Mouse (Mus musculus) neural tube, embryonic 15.5 days (tissue): ENCODE results near the gene Hnrnpd. TPM values are rescaled to one million over a fixed set of nuclear protein-coding genes. Genes with fewer than 3 reads are reported as not detected.
A peak's percentile ranks its signal among the peaks of the same experiment; 100 is the strongest.

ENCODE experiments used
- ATAC-seq: fragments of 200-750 bp; cut with Nextera tagmentation; 2 replicates; pipeline ENCODE4 v1.8.0; 2017; ENCODE audit warnings: mild to moderate bottlenecking, moderate TSS enrichment, moderate library complexity; ENCODE audit not compliant: low FRiP score
- H3K27ac ChIP-seq: fragments of 300-500 bp; sonication (generic); replicated peaks from 2 replicates; pipeline ENCODE4 v1.5.1; 2015; ENCODE audit warnings: mild to moderate bottlenecking, inconsistent platforms
- H3K27me3 ChIP-seq: fragments of 300-500 bp; sonication (generic); replicated peaks from 2 replicates; pipeline ENCODE4 v1.6.1; 2015; ENCODE audit warnings: inconsistent platforms
- H3K36me3 ChIP-seq: fragments of 300-500 bp; sonication (generic); 2 replicates; pipeline ENCODE4 v1.6.1; 2015; ENCODE audit warnings: inconsistent platforms
- H3K4me1 ChIP-seq: fragments of 300-500 bp; sonication (generic); 2 replicates; pipeline ENCODE4 v1.6.1; 2015; ENCODE audit warnings: inconsistent platforms
- H3K4me2 ChIP-seq: fragments of 300-500 bp; sonication (generic); 2 replicates; pipeline ENCODE4 v1.6.1; 2015; ENCODE audit warnings: inconsistent platforms, mild to moderate bottlenecking, moderate library complexity
- H3K4me3 ChIP-seq: fragments of 300-500 bp; sonication (generic); replicated peaks from 2 replicates; pipeline ENCODE4 v1.5.1; 2015; ENCODE audit warnings: mild to moderate bottlenecking, inconsistent platforms
- H3K9ac ChIP-seq: fragments of 300-500 bp; sonication (generic); replicated peaks from 2 replicates; pipeline ENCODE4 v1.6.1; 2015; ENCODE audit warnings: mild to moderate bottlenecking, inconsistent platforms
- H3K9me3 ChIP-seq: fragments of 300-500 bp; sonication (generic); replicated peaks from 2 replicates; pipeline ENCODE4 v1.6.1; 2016; ENCODE audit warnings: inconsistent platforms
- WGBS: fragments of 180-500 bp; shearing (Covaris S2); methylation state at CpG from one replicate; pipeline ENCODE4 v1.1.7; 2015; ENCODE audit warnings: mixed read lengths; 5-methylcytosine and 5-hydroxymethylcytosine counted together
- polyA plus RNA-seq: library from polyadenylated mRNA; unstranded; fragments of >200 nt; fragmentation: Nextera tagmentation; extraction: Ambion mirVana; gene quantifications from 2 replicates; pipeline ENCODE4 v1.2.1, GENCODE M21; 2015

Hnrnpd gene
- 128 and 147 TPM in 2 replicates for polyA plus RNA-seq

DNA sequence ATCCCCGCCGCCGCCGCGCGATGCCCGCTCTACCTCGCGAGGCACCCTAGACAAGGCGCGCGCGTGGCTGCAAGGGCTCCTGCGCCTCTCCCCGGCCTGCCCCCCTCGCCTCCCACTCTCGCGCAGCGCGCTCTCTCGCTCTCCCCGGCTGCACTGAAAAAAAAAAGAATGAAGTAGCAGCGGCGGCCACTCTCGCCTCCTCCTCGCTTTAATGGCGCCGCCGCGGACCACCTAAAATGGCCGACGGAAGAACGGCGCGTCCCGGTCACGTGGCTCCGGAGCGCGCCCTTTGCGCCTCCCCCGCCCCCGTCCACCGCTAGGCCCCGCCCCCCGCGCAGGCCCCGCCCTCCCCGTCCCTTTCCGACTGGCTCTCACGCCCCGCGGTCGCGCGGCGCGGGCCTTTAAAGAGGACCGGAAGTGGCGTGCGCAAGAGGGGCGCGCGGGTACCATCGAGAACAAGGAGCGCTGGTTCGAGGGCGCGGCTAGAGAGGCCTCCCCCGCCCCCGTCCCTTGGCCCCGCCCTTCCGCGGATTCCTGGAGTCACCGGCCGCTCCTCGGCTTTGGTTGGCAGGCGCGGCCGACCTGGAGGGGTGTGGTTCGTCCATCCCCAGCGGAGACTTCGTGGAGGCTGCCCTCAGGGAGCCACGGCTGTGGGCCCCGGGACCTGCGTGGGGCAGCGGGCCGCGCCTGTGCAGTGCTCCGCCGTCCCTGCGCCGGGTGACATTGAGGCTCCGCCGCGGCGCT lies at the start of gene Hnrnpd, which contains the start of gene 4930524J08Rik:
TSS of gene Hnrnpd (minus strand) at position 240 of the 744 bp plus-strand sequence.
TSS of gene 4930524J08Rik (plus strand) at position 363 of the 744 bp plus-strand sequence.
- H3K4me3 ChIP-seq: peak within 1 kb of the TSS; percentile 66
- under 1% methylated on average over 67 of the region's 97 CpGs for WGBS
- H3K9ac ChIP-seq: peak within 1 kb of the TSS; percentile 85
- H3K9me3 ChIP-seq: no peaks in the 10 kb centered on the region
- H3K36me3 ChIP-seq: no peaks in the 10 kb centered on the region
- H3K27me3 ChIP-seq: no peaks in the 10 kb centered on the region
- peak within 1 kb of the TSS; percentile 99 for H3K27ac ChIP-seq
- peaks cover 35% of the 10 kb centered on the region for H3K4me1 ChIP-seq
- ATAC-seq: peak; percentile 98
- H3K4me2 ChIP-seq: peak within 1 kb of the TSS; percentile 82

DNA sequence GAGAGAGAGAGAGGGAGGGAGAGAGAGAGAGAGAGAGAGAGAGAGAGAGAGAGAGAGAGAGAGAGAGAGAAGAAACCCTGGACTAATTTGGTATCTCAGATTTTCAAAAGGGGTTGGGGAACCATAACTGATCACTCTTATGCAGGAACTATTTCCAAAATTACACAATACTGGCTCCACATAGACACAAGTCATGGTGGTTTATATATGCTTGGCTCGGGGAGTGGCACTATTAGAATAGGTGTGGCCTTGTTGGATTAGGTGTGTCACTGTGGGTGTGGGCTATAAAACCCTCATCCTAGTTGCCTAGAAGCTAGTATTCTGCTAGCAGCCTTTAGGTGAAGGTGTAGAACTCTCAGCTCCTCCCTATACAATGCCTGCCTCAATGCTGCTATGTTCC lies 46.1 kb upstream of the Hnrnpd start:
- WGBS: 77% methylated on average over 1 of the region's 1 CpGs
- no peaks in the 10 kb centered on the region for H3K36me3 ChIP-seq
- peaks cover 1% of the 10 kb centered on the region for H3K4me1 ChIP-seq
- H3K27me3 ChIP-seq: no peaks in the 10 kb centered on the region
- no peak for ATAC-seq
- H3K27ac ChIP-seq: no peak overlapping the region
- no peak overlapping the region for H3K9ac ChIP-seq
- no peak overlapping the region for H3K4me2 ChIP-seq
- H3K4me3 ChIP-seq: no peak overlapping the region
- H3K9me3 ChIP-seq: no peaks in the 10 kb centered on the region

DNA sequence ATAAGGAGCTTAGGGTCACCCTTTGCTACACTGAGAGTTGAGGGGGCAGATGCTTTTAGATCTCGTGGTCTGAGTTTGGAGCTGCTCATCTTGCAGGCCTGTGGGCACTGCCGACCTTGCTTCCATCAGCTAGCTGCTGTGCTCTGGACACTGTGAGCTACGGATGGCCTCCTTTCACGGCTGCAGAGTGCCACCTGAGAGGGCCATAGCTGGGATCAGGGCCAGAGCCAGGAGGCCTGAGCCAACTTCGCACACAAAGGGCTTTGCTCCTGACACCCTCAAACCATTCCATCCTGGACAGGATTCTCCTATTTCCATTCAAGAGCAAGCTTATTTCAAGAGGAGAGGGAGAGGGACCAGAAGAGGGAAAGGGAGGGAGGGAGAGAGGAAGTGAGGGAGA lies 45.7 kb upstream of the Hnrnpd start:
- H3K4me3 ChIP-seq: no peak overlapping the region
- no peak overlapping the region for H3K9ac ChIP-seq
- H3K9me3 ChIP-seq: no peaks in the 10 kb centered on the region
- 68% methylated on average over 5 of the region's 5 CpGs for WGBS
- H3K27ac ChIP-seq: no peak overlapping the region
- H3K4me2 ChIP-seq: no peak overlapping the region
- no peaks in the 10 kb centered on the region for H3K27me3 ChIP-seq
- H3K4me1 ChIP-seq: no peaks in the 10 kb centered on the region
- no peaks in the 10 kb centered on the region for H3K36me3 ChIP-seq
- no peak for ATAC-seq

DNA sequence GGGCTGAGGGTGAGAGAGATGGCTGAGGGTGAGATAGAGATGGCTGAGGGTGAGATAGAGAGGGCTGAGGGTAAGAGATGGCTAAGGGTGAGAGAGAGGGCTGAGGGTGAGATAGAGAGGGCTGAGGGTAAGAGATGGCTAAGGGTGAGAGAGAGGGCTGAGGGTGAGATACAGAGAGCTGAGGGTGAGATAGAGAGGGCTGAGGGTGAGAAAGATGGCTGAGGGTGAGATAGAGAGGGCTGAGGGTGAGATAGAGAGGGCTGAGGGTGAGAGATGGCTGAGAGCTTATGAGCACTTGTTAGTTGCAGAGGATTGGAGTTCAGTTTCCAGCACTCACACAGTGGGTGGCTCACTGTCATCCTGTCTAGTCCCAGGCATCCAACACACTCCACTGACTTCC lies 41.4 kb upstream of the Hnrnpd start:
- Histone ChIP-seq H3K27ac (no peak overlapping the region), H3K4me1 (no peaks in the 10 kb centered on the region), H3K4me3 (no peak overlapping the region), H3K27me3 (no peaks in the 10 kb centered on the region), H3K4me2 (no peak overlapping the region), H3K9ac (no peak overlapping the region), H3K36me3 (no peaks in the 10 kb centered on the region), H3K9me3 (no peaks in the 10 kb centered on the region)
- no peak for ATAC-seq

DNA sequence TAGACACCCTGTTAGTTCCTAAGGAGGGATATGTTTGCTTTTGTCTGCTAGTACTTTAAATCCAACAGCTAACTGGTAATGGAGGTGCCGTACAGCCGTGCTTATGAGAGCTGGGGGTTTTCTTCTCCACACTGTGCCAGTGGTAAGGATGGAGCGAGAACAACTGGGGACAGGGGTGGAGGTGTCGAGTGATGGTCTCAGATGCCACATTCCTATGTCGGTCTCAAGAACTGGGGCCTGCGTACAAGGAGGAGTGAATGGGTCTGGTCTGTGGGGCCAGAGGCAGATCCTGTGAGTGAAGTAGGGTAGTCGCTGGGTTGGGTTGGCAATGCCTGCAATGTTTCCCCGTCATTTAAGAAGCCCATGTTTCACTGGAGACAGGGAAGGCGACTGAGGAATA lies 33.9 kb upstream of the Hnrnpd start:
- ATAC-seq: no peak
- WGBS: 94% methylated on average over 9 of the region's 9 CpGs

DNA sequence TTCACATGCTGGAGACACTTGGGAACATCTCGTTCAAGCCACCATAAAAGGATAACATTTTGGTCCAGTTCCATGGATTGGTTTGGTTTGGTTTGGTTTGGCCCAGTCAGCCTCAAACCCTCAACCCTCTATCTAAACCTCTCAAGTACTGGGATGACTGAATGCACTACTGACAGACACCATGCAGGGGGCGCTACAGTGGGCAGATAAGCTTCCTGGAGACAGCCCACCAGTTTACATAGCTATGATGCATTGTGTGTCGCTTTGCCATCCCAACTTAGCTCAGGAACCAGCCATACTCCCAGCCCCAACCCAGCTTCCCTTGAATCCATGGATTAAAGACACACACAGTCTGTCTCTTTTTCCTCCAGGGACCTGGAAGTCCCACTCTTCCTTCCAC lies 29.7 kb upstream of the Hnrnpd start:
- Histone ChIP-seq H3K4me3 (no peak overlapping the region), H3K27me3 (no peaks in the 10 kb centered on the region), H3K4me2 (no peak overlapping the region), H3K9me3 (no peaks in the 10 kb centered on the region), H3K27ac (no peak overlapping the region), H3K4me1 (no peaks in the 10 kb centered on the region), H3K9ac (no peak overlapping the region), H3K36me3 (no peaks in the 10 kb centered on the region)
- no peak for ATAC-seq
- 62% methylated on average over 3 of the region's 3 CpGs for WGBS

More for the DNA sequence above, 33.9 kb upstream of the Hnrnpd start:
- no peaks in the 10 kb centered on the region for H3K36me3 ChIP-seq
- no peak overlapping the region for H3K4me3 ChIP-seq
- H3K4me2 ChIP-seq: no peak overlapping the region
- no peak overlapping the region for H3K27ac ChIP-seq
- no peaks in the 10 kb centered on the region for H3K4me1 ChIP-seq
- H3K9me3 ChIP-seq: no peaks in the 10 kb centered on the region
- no peak overlapping the region for H3K9ac ChIP-seq
- no peaks in the 10 kb centered on the region for H3K27me3 ChIP-seq

DNA sequence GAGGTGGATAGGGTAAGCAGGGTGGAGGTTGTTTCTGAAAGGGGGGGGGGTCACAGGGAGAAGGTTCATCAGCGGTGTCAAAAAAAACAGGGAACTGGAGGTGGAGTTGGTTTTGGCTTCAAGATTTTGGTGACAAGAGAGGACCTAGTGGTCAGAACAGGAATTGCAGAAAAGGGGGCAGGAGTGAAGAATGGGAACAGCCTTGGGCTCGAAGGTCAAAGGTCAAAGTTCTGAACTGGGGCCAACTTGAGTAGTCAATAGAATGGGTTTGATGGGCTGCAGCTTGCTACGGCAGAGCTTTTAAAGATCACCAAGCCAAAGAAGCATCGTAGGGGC lies 28.3 kb upstream of the Hnrnpd start:
- no peak overlapping the region for H3K9ac ChIP-seq
- no peak for ATAC-seq
- no peaks in the 10 kb centered on the region for H3K36me3 ChIP-seq
- 75% methylated on average over 4 of the region's 4 CpGs for WGBS
- no peaks in the 10 kb centered on the region for H3K27me3 ChIP-seq
- H3K9me3 ChIP-seq: no peaks in the 10 kb centered on the region
- H3K4me3 ChIP-seq: no peak overlapping the region
- no peaks in the 10 kb centered on the region for H3K4me1 ChIP-seq
- no peak overlapping the region for H3K4me2 ChIP-seq
- no peak overlapping the region for H3K27ac ChIP-seq

DNA sequence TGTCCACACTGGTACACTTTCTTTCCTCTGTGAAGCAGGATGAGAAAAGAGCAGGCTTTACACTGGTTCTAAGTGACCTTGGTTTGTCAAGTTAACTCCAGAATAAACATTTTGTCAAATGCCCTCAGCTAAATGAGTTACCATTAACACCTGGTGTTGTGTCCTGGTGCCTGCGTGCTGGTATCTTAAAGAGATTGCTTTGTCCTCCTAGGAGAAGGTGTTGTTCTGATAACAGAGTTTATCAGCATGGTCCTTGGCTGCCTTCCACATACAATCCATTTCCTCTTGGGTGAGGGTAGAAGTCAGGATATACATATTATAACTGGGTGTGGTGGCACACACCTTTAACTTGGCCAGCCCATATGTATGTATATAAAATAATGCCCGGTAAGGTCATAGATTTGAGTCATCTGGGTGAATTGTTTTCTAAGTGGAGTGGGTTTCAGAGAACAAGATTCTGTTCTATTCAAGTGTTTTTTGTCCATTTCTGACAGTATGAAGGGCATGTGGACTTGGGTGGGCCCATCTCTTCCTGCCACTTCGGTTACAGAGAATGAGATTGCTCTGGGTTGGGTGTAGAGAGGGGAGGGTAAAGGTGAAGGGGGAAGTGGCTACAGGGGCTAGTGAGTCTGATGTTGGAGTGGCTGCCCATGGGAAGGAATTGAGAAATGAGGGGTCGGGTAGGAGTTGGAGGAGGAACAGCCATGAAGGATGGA lies 27.7 kb upstream of the Hnrnpd start:
- no peaks in the 10 kb centered on the region for H3K9me3 ChIP-seq
- no peaks in the 10 kb centered on the region for H3K4me1 ChIP-seq
- 88% methylated on average over 4 of the region's 4 CpGs for WGBS
- no peak overlapping the region for H3K4me2 ChIP-seq
- no peaks in the 10 kb centered on the region for H3K27me3 ChIP-seq
- H3K4me3 ChIP-seq: no peak overlapping the region
- no peaks in the 10 kb centered on the region for H3K36me3 ChIP-seq
- no peak for ATAC-seq
- H3K9ac ChIP-seq: no peak overlapping the region
- no peak overlapping the region for H3K27ac ChIP-seq

DNA sequence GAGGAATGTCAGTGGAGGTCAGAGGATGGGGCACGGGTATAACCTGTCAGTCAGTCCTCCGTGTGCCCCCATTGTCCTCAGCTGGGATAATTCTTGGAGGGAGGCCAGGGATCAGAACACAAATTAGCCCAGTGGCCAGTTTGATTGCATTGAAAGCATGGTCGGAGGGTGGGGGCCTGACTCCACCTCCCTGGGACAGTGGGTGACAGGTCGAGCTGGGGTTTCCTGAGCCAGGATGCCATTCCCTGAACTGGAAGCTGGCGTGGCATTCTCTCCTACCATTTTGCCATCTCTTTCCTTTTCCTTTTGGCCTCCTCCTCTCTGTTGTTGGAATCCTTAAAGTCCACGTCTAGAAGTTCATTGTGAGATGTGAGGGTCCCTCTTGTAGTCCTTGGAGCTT lies 27.2 kb upstream of the Hnrnpd start:
- no peak overlapping the region for H3K4me2 ChIP-seq
- no peaks in the 10 kb centered on the region for H3K9me3 ChIP-seq
- no peaks in the 10 kb centered on the region for H3K36me3 ChIP-seq
- 78% methylated on average over 6 of the region's 6 CpGs for WGBS
- no peaks in the 10 kb centered on the region for H3K4me1 ChIP-seq
- no peak overlapping the region for H3K9ac ChIP-seq
- ATAC-seq: no peak
- no peak overlapping the region for H3K27ac ChIP-seq
- no peaks in the 10 kb centered on the region for H3K27me3 ChIP-seq
- H3K4me3 ChIP-seq: no peak overlapping the region

DNA sequence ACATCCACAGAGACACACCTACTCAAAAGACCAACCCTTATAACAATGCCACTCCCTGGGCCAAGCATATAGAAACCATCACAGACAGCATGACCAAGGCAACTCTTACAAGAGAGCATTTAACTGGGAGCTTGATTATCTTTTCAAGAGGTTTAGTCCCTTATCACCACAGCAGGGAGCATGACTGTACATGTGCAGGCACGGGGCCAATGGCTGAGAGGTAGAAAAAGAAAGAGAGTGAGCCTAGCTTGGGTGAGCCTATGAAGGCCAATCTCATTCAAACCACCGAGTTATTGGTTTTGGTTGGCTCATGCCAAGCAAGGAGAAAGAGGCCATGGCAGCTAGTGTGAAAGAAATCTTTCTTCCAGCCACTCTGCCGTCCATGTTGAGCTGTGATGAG lies 26.7 kb upstream of the Hnrnpd start:
- Histone ChIP-seq H3K36me3 (no peaks in the 10 kb centered on the region), H3K27ac (no peak overlapping the region), H3K27me3 (no peaks in the 10 kb centered on the region), H3K9me3 (no peaks in the 10 kb centered on the region), H3K9ac (no peak overlapping the region), H3K4me3 (no peak overlapping the region), H3K4me2 (no peak overlapping the region), H3K4me1 (no peaks in the 10 kb centered on the region)
- 71% methylated on average over 3 of the region's 3 CpGs for WGBS
- no peak for ATAC-seq

DNA sequence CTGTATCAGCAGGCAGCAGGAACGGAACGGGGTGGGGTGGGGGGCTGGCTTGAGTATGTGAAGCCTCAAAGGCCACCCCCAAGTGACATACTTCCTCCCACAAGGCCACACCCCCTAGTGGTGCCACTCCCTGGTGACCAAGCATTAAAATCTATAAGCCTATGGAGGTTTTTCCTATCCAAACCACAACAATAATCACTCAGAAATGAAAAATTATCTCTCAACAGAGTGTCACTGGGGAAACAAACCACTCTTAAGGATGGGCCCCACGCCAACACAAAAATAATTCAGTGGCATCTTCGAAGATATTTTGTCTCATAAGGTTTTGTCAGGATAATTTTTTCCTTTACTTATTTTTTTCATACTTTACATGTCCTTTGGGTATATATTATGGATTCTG lies 25.2 kb upstream of the Hnrnpd start:
- Histone ChIP-seq H3K27me3 (no peaks in the 10 kb centered on the region), H3K4me1 (no peaks in the 10 kb centered on the region), H3K9ac (no peak overlapping the region), H3K4me3 (no peak overlapping the region), H3K36me3 (no peaks in the 10 kb centered on the region), H3K27ac (no peak overlapping the region), H3K9me3 (no peaks in the 10 kb centered on the region), H3K4me2 (no peak overlapping the region)
- no peak for ATAC-seq
- WGBS: 91% methylated on average over 4 of the region's 4 CpGs

DNA sequence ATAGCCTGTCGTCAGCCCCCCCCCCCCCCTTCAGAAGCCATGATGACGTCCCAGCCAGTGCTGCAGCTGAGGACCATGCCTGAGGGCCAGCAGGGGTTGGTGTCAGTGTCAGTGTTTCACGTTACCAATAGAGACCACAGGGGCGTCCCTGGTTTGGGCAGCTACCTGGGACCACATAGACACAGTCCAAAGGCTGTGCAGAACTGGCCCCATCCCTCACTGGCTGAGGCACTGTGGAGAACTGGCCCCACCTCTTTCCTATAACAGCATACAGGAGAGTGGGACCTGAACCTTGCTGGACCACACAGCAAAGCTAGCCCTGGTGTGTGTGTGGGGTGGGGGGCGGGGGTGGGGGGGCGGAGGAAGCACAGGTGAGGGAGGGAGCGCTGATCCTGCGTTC lies 21.8 kb upstream of the Hnrnpd start:
- 53% methylated on average over 8 of the region's 8 CpGs for WGBS
- no peak overlapping the region for H3K4me3 ChIP-seq
- no peaks in the 10 kb centered on the region for H3K36me3 ChIP-seq
- no peak for ATAC-seq
- H3K27me3 ChIP-seq: no peaks in the 10 kb centered on the region
- no peak overlapping the region for H3K27ac ChIP-seq
- H3K4me2 ChIP-seq: no peak overlapping the region
- H3K4me1 ChIP-seq: no peaks in the 10 kb centered on the region
- no peak overlapping the region for H3K9ac ChIP-seq
- 0 out of 2 replicates have a peak, but pooled peaks cover 6% of the 10 kb centered on the region for H3K9me3 ChIP-seq
